In genomic region chr19:14740936-14741335, GRCm38 (mm10) we compare ENCODE assay signal across 22 mouse cellular contexts.
DNase-seq lines count a peak whose midpoint lies in the region; ATAC-seq and TF ChIP-seq lines count a peak whose summit lies in the region.
"Had no signal": no experiment of that assay in that cellular context is flagged by ENCODE, and none has a peak within 500 bp of the region (broad histone marks: within the 10 kb centered on the region; RNA-seq: fewer than 3 reads in every experiment).

No protein-coding gene starts in this region.

- H3K36me3 ChIP-seq in liver, adult 2 months (ENCODE audit: control insufficient read depth, insufficient read depth, low read length): no peaks in the 10 kb centered on the region
- H3K36me3 ChIP-seq in intestine, postnatal 0 days (ENCODE audit: control insufficient read depth, insufficient read depth): no peaks in the 10 kb centered on the region
- H3K36me3 ChIP-seq in forebrain, embryonic 16.5 days (ENCODE audit: control insufficient read depth, insufficient read depth): no peaks in the 10 kb centered on the region
- H3K36me3 ChIP-seq: embryonic facial prominence, embryonic 13.5 days; embryonic facial prominence, embryonic 15.5 days; forebrain, embryonic 10.5 days; forebrain, embryonic 12.5 days had no signal

- WGBS in liver, adult 2 months: 67% methylated on average over 1 of the region's 1 CpGs
- WGBS in intestine, postnatal 0 days: 36% methylated on average over 1 of the region's 1 CpGs
- WGBS in forebrain, embryonic 16.5 days: 97% methylated on average over 1 of the region's 1 CpGs

- TF ChIP-seq CTCF in liver, adult 2 months (IDR thresholded peaks at IDR 0.05; ENCODE audit: low read depth, low read length): no peak
- no peak for TF ChIP-seq CTCF in intestine, postnatal 0 days (IDR thresholded peaks at IDR 0.05; ENCODE audit: low read depth)

- peak; percentile 64 for ATAC-seq in intestine, postnatal 0 days
- no peak for ATAC-seq in forebrain, embryonic 16.5 days
- ATAC-seq: forebrain, embryonic 14.5 days; forebrain, postnatal 0 days had no signal

- no peak overlapping the region for H3K4me2 ChIP-seq in intestine, postnatal 0 days (replicated peaks; ENCODE audit: low read depth)
- no peak overlapping the region for H3K4me2 ChIP-seq in forebrain, embryonic 16.5 days (ENCODE audit: low read length)
- H3K4me2 ChIP-seq: embryonic facial prominence, embryonic 13.5 days; embryonic facial prominence, embryonic 15.5 days; forebrain, embryonic 12.5 days had no signal

- DNase-seq in liver, adult 2 months (ENCODE audit: extremely low read depth, low read depth, low spot score): peak; percentile 53
- DNase-seq in liver: no peak
- DNase-seq in kidney, adult 18-20 months: no peak
- DNase-seq: adrenal gland, adult 2 months; adrenal gland, postnatal 10 days; adrenal gland, postnatal 25 days; cerebellum, adult 11 months; cerebellum, adult 18-20 months; cerebellum, adult 8-10 months; cerebellum, adult 9-11 months; cerebellum, postnatal 14 days; cerebellum, postnatal 36 days; embryo, embryonic 11 days; forebrain, postnatal 0 days had no signal

- no peak overlapping the region for H3K4me3 ChIP-seq in liver, adult 2 months (ENCODE audit: insufficient read depth, low read depth, low read length)
- no peak overlapping the region for H3K4me3 ChIP-seq in intestine, postnatal 0 days (ENCODE audit: low read depth, low read length)
- no peak overlapping the region for H3K4me3 ChIP-seq in forebrain, embryonic 16.5 days (replicated peaks; ENCODE audit: low read length)
- H3K4me3 ChIP-seq: embryonic facial prominence, embryonic 13.5 days; embryonic facial prominence, embryonic 15.5 days; erythroblast, embryonic 14.5 days; forebrain, embryonic 10.5 days; forebrain, embryonic 12.5 days had no signal

- no peaks in the 10 kb centered on the region for H3K9me3 ChIP-seq in intestine, postnatal 0 days (ENCODE audit: control insufficient read depth)
- no peaks in the 10 kb centered on the region for H3K9me3 ChIP-seq in forebrain, embryonic 16.5 days (ENCODE audit: control insufficient read depth, low read length)
- H3K9me3 ChIP-seq: embryonic facial prominence, embryonic 13.5 days; embryonic facial prominence, embryonic 15.5 days; forebrain, embryonic 10.5 days; forebrain, embryonic 12.5 days had no signal

- TF ChIP-seq POLR2A in liver, adult 2 months (IDR thresholded peaks at IDR 0.05; ENCODE audit: extremely low read depth, insufficient read depth, low read length): no peak

- H3K4me1 ChIP-seq in liver, adult 2 months (ENCODE audit: control insufficient read depth, insufficient read depth, low read length): peaks cover 3% of the 10 kb centered on the region; the same call in 1 of the 2 replicates
- H3K4me1 ChIP-seq in intestine, postnatal 0 days (replicated peaks; ENCODE audit: control insufficient read depth, insufficient read depth, low read length): no peaks in the 10 kb centered on the region
- no peaks in the 10 kb centered on the region for H3K4me1 ChIP-seq in forebrain, embryonic 16.5 days (replicated peaks; ENCODE audit: control insufficient read depth, insufficient read depth, low read length)
- H3K4me1 ChIP-seq: embryonic facial prominence, embryonic 15.5 days; forebrain, embryonic 10.5 days; forebrain, embryonic 12.5 days had no signal

- no peak overlapping the region for H3K9ac ChIP-seq in liver, adult 2 months (ENCODE audit: low read depth, low read length)
- H3K9ac ChIP-seq in intestine, postnatal 0 days (ENCODE audit: low read depth, low read length): no peak overlapping the region
- H3K9ac ChIP-seq in forebrain, embryonic 16.5 days (replicated peaks; ENCODE audit: low read depth, low read length): no peak overlapping the region
- H3K9ac ChIP-seq: embryonic facial prominence, embryonic 13.5 days; embryonic facial prominence, embryonic 15.5 days; forebrain, embryonic 12.5 days; forebrain, postnatal 0 days had no signal

- no peaks in the 10 kb centered on the region for H3K79me2 ChIP-seq in liver, adult 2 months (ENCODE audit: control insufficient read depth, insufficient read depth, low read length)

- H3K27ac ChIP-seq in liver, adult 2 months (replicated peaks; ENCODE audit: insufficient read depth, low read depth, low read length): no peak overlapping the region
- H3K27ac ChIP-seq in intestine, postnatal 0 days (ENCODE audit: low read depth, low read length): no peak overlapping the region
- H3K27ac ChIP-seq in forebrain, embryonic 16.5 days (ENCODE audit: low read length): no peak overlapping the region
- H3K27ac ChIP-seq: embryonic facial prominence, embryonic 13.5 days; embryonic facial prominence, embryonic 15.5 days; forebrain, embryonic 10.5 days; forebrain, embryonic 12.5 days had no signal

- no peaks in the 10 kb centered on the region for H3K27me3 ChIP-seq in liver, adult 2 months (ENCODE audit: control insufficient read depth, insufficient read depth, low read length)
- no peaks in the 10 kb centered on the region for H3K27me3 ChIP-seq in intestine, postnatal 0 days (replicated peaks; ENCODE audit: control insufficient read depth, insufficient read depth, low read length)
- no peaks in the 10 kb centered on the region for H3K27me3 ChIP-seq in forebrain, embryonic 16.5 days (replicated peaks; ENCODE audit: control insufficient read depth, insufficient read depth, low read length)
- H3K27me3 ChIP-seq: embryonic facial prominence, embryonic 13.5 days; embryonic facial prominence, embryonic 15.5 days; forebrain, embryonic 12.5 days had no signal
